Mouse (Mus musculus): ENCODE measurements around the gene Timm8a2.

DNA sequence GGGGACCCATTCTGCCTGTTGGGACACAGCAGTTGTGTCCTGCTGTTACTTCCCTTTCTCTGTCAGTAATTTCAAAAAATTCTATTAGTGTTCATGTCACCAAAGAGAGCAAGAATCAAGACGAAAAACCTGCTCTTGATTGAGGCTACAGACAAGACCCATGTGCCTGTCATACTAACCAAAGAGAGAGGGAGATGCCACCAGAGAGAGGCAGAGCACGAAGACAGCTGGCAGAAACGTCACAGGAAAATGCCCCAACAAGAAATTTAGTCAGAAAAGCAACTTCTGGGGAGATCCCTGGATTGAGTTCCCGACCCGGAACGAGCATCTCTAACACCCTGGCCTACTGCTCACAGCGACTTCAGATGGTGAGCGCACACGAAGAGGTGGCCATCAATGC is 14.3 kb downstream of the Timm8a2 start:
- no peak for TF ChIP-seq CTCF (IDR thresholded peaks at IDR 0.05; ENCODE audit: borderline replicate concordance, extremely low read depth, insufficient read depth, insufficient read length)
- TF ChIP-seq POLR2A (IDR thresholded peaks at IDR 0.05; ENCODE audit: borderline replicate concordance, extremely low read depth, insufficient read depth, insufficient read length, poor library complexity, severe bottlenecking) = no peak

Data from brain, embryonic 14.5 days (tissue).